Mouse (Mus musculus): ENCODE measurements around the gene Tspan13.

DNA sequence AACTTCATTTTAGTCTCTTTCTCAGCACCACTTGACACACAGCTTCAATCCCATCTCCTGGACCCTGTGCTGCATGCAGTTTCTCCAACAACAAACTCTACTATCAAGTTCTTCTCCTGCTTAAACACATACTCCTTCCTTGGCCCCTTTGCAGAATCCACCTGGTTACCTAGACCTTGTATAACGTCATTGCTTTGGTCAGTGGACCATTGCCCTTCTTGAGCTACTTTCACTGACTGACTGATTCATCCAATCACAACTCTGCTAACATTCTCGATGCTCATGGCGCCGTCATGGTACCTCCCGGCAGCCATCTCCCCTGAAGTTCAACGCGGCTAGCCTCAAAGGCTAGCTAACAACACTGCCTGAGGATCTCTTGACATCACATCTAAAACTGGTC lies 6.2 kb downstream of the Tspan13 start:
- TF ChIP-seq CTCF (conservative IDR thresholded peaks at IDR 0.05; ENCODE audit: low read length), result no peak
- no peak for TF ChIP-seq POU5F1 (IDR thresholded peaks at IDR 0.05; ENCODE audit: borderline replicate concordance, low read length)
- no peak for TF ChIP-seq NANOG (IDR thresholded peaks at IDR 0.05; ENCODE audit: borderline replicate concordance, low read length)

All from E14TG2a.4 (cell line).